Mouse (Mus musculus) megakaryocyte, embryonic 14.5 days (primary cell): ENCODE measurements around the gene Phc1.

ENCODE experiments used
- FLI1 ChIP-seq: IDR thresholded peaks from 2 replicates; pipeline ENCODE4 v1.6.1; 2012; ENCODE audit warnings: low read length, inconsistent platforms, mixed read lengths
- GATA1 ChIP-seq: IDR thresholded peaks from 3 replicates; pipeline ENCODE4 v1.6.1; 2012; ENCODE audit warnings: mixed read lengths, low read length, inconsistent platforms, borderline replicate concordance

DNA sequence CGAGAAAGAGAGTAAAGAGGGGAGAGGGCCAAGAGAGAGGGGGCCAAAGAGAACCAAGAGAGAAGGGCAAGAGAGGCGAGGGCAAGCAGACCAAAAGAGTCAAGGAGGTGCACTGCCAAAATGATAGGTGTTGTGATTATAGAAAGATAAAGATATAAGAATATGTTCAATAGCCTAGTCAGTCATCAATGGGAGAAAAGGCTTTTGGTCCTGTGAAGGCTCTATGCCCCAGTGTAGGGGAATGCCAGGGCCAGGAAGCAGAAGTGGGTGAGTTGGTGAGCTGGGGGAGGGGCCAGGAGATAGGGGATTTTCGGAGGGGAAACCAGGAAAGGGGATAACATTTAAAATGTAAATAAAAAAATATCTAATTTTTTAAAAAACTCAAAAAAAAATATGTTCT, 46.1 kb downstream of the Phc1 start:
- no peak for TF ChIP-seq GATA1
- no peak for TF ChIP-seq FLI1
